Mouse (Mus musculus): ENCODE results near the gene Bcor. TPM values are rescaled to one million over a fixed set of nuclear protein-coding genes. Genes with fewer than 3 reads are reported as not detected.
A peak's percentile ranks its signal among the peaks of the same experiment; 100 is the strongest.

Bcor gene
- polyA plus RNA-seq, 1 experiment from 2014 or later = 4.2 TPM

GRCm38 (mm10) chrX:12077601-12077980 is 82.6 kb downstream of the Bcor start:
- Histone ChIP-seq H3K9ac (ENCODE audit: low read depth, low read length) (peak overlapping the region; percentile 45; the same call in 1 of the 2 replicates), H3K4me1 (replicated peaks; ENCODE audit: control insufficient read depth, insufficient read depth, low read length) (no peaks in the 10 kb centered on the region), H3K27me3 (replicated peaks; ENCODE audit: control insufficient read depth, insufficient read depth, low read length) (peaks cover 17% of the 10 kb centered on the region), H3K4me2 (replicated peaks; ENCODE audit: low read depth) (peak overlapping the region; percentile 83), H3K27ac (ENCODE audit: low read depth, low read length) (no peak overlapping the region), H3K36me3 (ENCODE audit: control insufficient read depth, insufficient read depth) (no peaks in the 10 kb centered on the region), H3K4me3 (ENCODE audit: low read depth, low read length) (peak overlapping the region; percentile 64), H3K9me3 (ENCODE audit: control insufficient read depth) (no peaks in the 10 kb centered on the region)
- TF ChIP-seq CTCF (IDR thresholded peaks at IDR 0.05; ENCODE audit: low read depth) = no peak
- WGBS = 8% methylated on average over 22 of the region's 22 CpGs
- no peak; the same call in 1 of the 2 replicates for ATAC-seq

GRCm38 (mm10) chrX:12076763-12077600 is 83.2 kb downstream of the Bcor start:
- Histone ChIP-seq H3K9me3 (ENCODE audit: control insufficient read depth) (no peaks in the 10 kb centered on the region), H3K27me3 (replicated peaks; ENCODE audit: control insufficient read depth, insufficient read depth, low read length) (peaks cover 17% of the 10 kb centered on the region), H3K4me3 (ENCODE audit: low read depth, low read length) (peak overlapping the region; percentile 64), H3K27ac (ENCODE audit: low read depth, low read length) (no peak overlapping the region), H3K9ac (ENCODE audit: low read depth, low read length) (peak overlapping the region; percentile 45; the same call in 1 of the 2 replicates), H3K36me3 (ENCODE audit: control insufficient read depth, insufficient read depth) (no peaks in the 10 kb centered on the region), H3K4me1 (replicated peaks; ENCODE audit: control insufficient read depth, insufficient read depth, low read length) (no peaks in the 10 kb centered on the region), H3K4me2 (replicated peaks; ENCODE audit: low read depth) (peak overlapping the region; percentile 83)
- peak; percentile 14; the same call in 1 of the 2 replicates for ATAC-seq
- no peak for TF ChIP-seq CTCF (IDR thresholded peaks at IDR 0.05; ENCODE audit: low read depth)
- WGBS = 4% methylated on average over 58 of the region's 58 CpGs

- H3K27ac ChIP-seq (ENCODE audit: low read depth, low read length) = no peak overlapping the region
- H3K27me3 ChIP-seq (replicated peaks; ENCODE audit: control insufficient read depth, insufficient read depth, low read length) = peaks cover 8% of the 10 kb centered on the region; the same call in 1 of the 2 replicates
- H3K4me3 ChIP-seq (ENCODE audit: low read depth, low read length) = no peak overlapping the region
- no peak for TF ChIP-seq CTCF (IDR thresholded peaks at IDR 0.05; ENCODE audit: low read depth)
- no peak overlapping the region for H3K4me2 ChIP-seq (replicated peaks; ENCODE audit: low read depth)
- 27% methylated on average over 6 of the region's 6 CpGs for WGBS
- H3K4me1 ChIP-seq (replicated peaks; ENCODE audit: control insufficient read depth, insufficient read depth, low read length) = peaks cover 3% of the 10 kb centered on the region; the same call in 1 of the 2 replicates
- H3K9me3 ChIP-seq (ENCODE audit: control insufficient read depth) = no peaks in the 10 kb centered on the region
- H3K36me3 ChIP-seq (ENCODE audit: control insufficient read depth, insufficient read depth) = no peaks in the 10 kb centered on the region
- ATAC-seq = no peak
- H3K9ac ChIP-seq (ENCODE audit: low read depth, low read length) = no peak overlapping the region
These were observed 87.4 kb downstream of the Bcor start for GRCm38 (mm10) chrX:12072721-12073120.

- Histone ChIP-seq H3K4me3 (ENCODE audit: low read depth, low read length) (no peak overlapping the region), H3K27me3 (replicated peaks; ENCODE audit: control insufficient read depth, insufficient read depth, low read length) (no peaks in the 10 kb centered on the region), H3K9me3 (ENCODE audit: control insufficient read depth) (no peaks in the 10 kb centered on the region), H3K27ac (ENCODE audit: low read depth, low read length) (no peak overlapping the region), H3K36me3 (ENCODE audit: control insufficient read depth, insufficient read depth) (no peaks in the 10 kb centered on the region), H3K4me1 (replicated peaks; ENCODE audit: control insufficient read depth, insufficient read depth, low read length) (peaks cover 3% of the 10 kb centered on the region; the same call in 1 of the 2 replicates), H3K9ac (ENCODE audit: low read depth, low read length) (no peak overlapping the region), H3K4me2 (replicated peaks; ENCODE audit: low read depth) (peak overlapping the region; percentile 32)
- peak; percentile 23; the same call in 1 of the 2 replicates for TF ChIP-seq CTCF (IDR thresholded peaks at IDR 0.05; ENCODE audit: low read depth)
- 20% methylated on average over 26 of the region's 26 CpGs for WGBS
- 0 out of 2 replicates have a peak, but pooled peaks have one; percentile 45 for ATAC-seq
These were observed 91.0 kb downstream of the Bcor start for GRCm38 (mm10) chrX:12068978-12069724.

- ATAC-seq = no peak
- TF ChIP-seq CTCF (IDR thresholded peaks at IDR 0.05; ENCODE audit: low read depth) = no peak
- Histone ChIP-seq H3K9me3 (ENCODE audit: control insufficient read depth) (no peaks in the 10 kb centered on the region), H3K4me3 (ENCODE audit: low read depth, low read length) (no peak overlapping the region), H3K36me3 (ENCODE audit: control insufficient read depth, insufficient read depth) (no peaks in the 10 kb centered on the region), H3K9ac (ENCODE audit: low read depth, low read length) (no peak overlapping the region), H3K4me2 (replicated peaks; ENCODE audit: low read depth) (no peak overlapping the region), H3K27ac (ENCODE audit: low read depth, low read length) (no peak overlapping the region), H3K27me3 (replicated peaks; ENCODE audit: control insufficient read depth, insufficient read depth, low read length) (no peaks in the 10 kb centered on the region), H3K4me1 (replicated peaks; ENCODE audit: control insufficient read depth, insufficient read depth, low read length) (peaks cover 3% of the 10 kb centered on the region; the same call in 1 of the 2 replicates)
- WGBS = 21% methylated on average over 18 of the region's 18 CpGs
These were observed 92.2 kb downstream of the Bcor start for GRCm38 (mm10) chrX:12067851-12068510.

Measured in intestine, postnatal 0 days (tissue).